Mouse (Mus musculus) midbrain, embryonic 15.5 days (tissue): ENCODE results near the gene Scyl1. TPM values are rescaled to one million over a fixed set of nuclear protein-coding genes. Genes with fewer than 3 reads are reported as not detected.
"Not testable (repeated sequence)": the region's sequence is repeated elsewhere in the genome, so short reads cannot be mapped to it uniquely, and the experiment has no call there.

Source experiments
- ATAC-seq: fragments of 200-750 bp; cut with Nextera tagmentation; replicated peaks from 2 replicates; pipeline ENCODE4 v1.8.0; 2017; ENCODE audit warnings: moderate TSS enrichment
- H3K27ac ChIP-seq: fragments of 300-500 bp; sonication (generic); 2 replicates; pipeline ENCODE4 v1.5.1; 2015; ENCODE audit warnings: mild to moderate bottlenecking, inconsistent platforms
- H3K27me3 ChIP-seq: fragments of 300-500 bp; sonication (generic); replicated peaks from 2 replicates; pipeline ENCODE4 v1.6.1; 2015; ENCODE audit warnings: inconsistent platforms
- H3K36me3 ChIP-seq: fragments of 300-500 bp; sonication (generic); replicated peaks from 2 replicates; pipeline ENCODE4 v1.6.1; 2015; ENCODE audit warnings: inconsistent platforms
- H3K4me1 ChIP-seq: fragments of 300-500 bp; sonication (generic); 2 replicates; pipeline ENCODE4 v1.6.1; 2015; ENCODE audit warnings: inconsistent platforms
- H3K4me2 ChIP-seq: fragments of 300-500 bp; sonication (generic); 2 replicates; pipeline ENCODE4 v1.6.1; 2015; ENCODE audit warnings: inconsistent platforms, mild to moderate bottlenecking, moderate library complexity
- H3K4me3 ChIP-seq: fragments of 300-500 bp; sonication (generic); 2 replicates; pipeline ENCODE4 v1.5.1; 2015; ENCODE audit warnings: mild to moderate bottlenecking, inconsistent platforms
- H3K9ac ChIP-seq: fragments of 300-500 bp; sonication (generic); 2 replicates; pipeline ENCODE4 v1.6.1; 2015; ENCODE audit warnings: mild to moderate bottlenecking, inconsistent platforms
- H3K9me3 ChIP-seq: fragments of 300-500 bp; sonication (generic); 2 replicates; pipeline ENCODE4 v1.6.1; 2016; ENCODE audit warnings: inconsistent platforms
- WGBS: fragments of 180-500 bp; shearing (Covaris S2); methylation state at CpG from one replicate; pipeline ENCODE4 v1.1.7; 2015; ENCODE audit warnings: mixed read lengths; 5-methylcytosine and 5-hydroxymethylcytosine counted together
- polyA plus RNA-seq: library from polyadenylated mRNA; unstranded; fragments of >200 nt; fragmentation: Nextera tagmentation; extraction: Ambion mirVana; gene quantifications from 2 replicates; pipeline ENCODE4 v1.2.1, GENCODE M21; 2015

The Scyl1 gene
- 87.6 and 94.7 TPM in 2 replicates for polyA plus RNA-seq

GRCm38 (mm10) chr19:5770925-5771860 is at the start of gene Scyl1:
Gene Scyl1 (minus strand): TSS chr19:5771419.
- Histone ChIP-seq H3K4me3 (peak within 1 kb of the TSS; percentile 70), H3K9ac (peak within 1 kb of the TSS; percentile 82), H3K4me1 (peaks cover 18% of the 10 kb centered on the region), H3K27ac (peak within 1 kb of the TSS; percentile 86), H3K9me3 (no peaks in the 10 kb centered on the region), H3K27me3 (no peaks in the 10 kb centered on the region), H3K36me3 (peaks cover 10% of the 10 kb centered on the region; the same call in 1 of the 2 replicates), H3K4me2 (peak within 1 kb of the TSS; percentile 84)
- peak; percentile 97 for ATAC-seq
- WGBS = under 1% methylated on average over 64 of the region's 64 CpGs

GRCm38 (mm10) chr19:5819549-5819948 is 48.3 kb upstream of the Scyl1 start:
- Histone ChIP-seq H3K27me3 (no peaks in the 10 kb centered on the region), H3K27ac (no peak overlapping the region), H3K4me2 (no peak overlapping the region), H3K4me1 (peaks cover 28% of the 10 kb centered on the region), H3K9me3 (no peaks in the 10 kb centered on the region), H3K9ac (no peak overlapping the region), H3K36me3 (no peaks in the 10 kb centered on the region), H3K4me3 (no peak overlapping the region)
- WGBS = 49% methylated on average over 12 of the region's 12 CpGs
- ATAC-seq = no peak

GRCm38 (mm10) chr19:5818590-5818977 is 47.4 kb upstream of the Scyl1 start:
- no peak; the same call in 1 of the 2 replicates for ATAC-seq
- no peaks in the 10 kb centered on the region for H3K27me3 ChIP-seq
- H3K4me1 ChIP-seq = peaks cover 28% of the 10 kb centered on the region
- H3K4me3 ChIP-seq = no peak overlapping the region
- 83% methylated on average over 6 of the region's 6 CpGs for WGBS
- no peak overlapping the region for H3K9ac ChIP-seq
- no peak overlapping the region for H3K27ac ChIP-seq
- no peaks in the 10 kb centered on the region for H3K9me3 ChIP-seq
- no peaks in the 10 kb centered on the region for H3K36me3 ChIP-seq
- no peak overlapping the region for H3K4me2 ChIP-seq

GRCm38 (mm10) chr19:5817703-5818589 is 46.7 kb upstream of the Scyl1 start:
- peak; percentile 77 for ATAC-seq
- Histone ChIP-seq H3K36me3 (no peaks in the 10 kb centered on the region), H3K9me3 (no peaks in the 10 kb centered on the region), H3K27ac (peak overlapping the region; percentile 79), H3K4me2 (peak overlapping the region; percentile 47), H3K4me1 (peaks cover 22% of the 10 kb centered on the region), H3K4me3 (peak overlapping the region; percentile 17; the same call in 1 of the 2 replicates), H3K9ac (peak overlapping the region; percentile 32), H3K27me3 (no peaks in the 10 kb centered on the region)
- WGBS = 23% methylated on average over 21 of the region's 21 CpGs

GRCm38 (mm10) chr19:5815928-5816327 is 44.7 kb upstream of the Scyl1 start:
- 74% methylated on average over 4 of the region's 4 CpGs for WGBS
- Histone ChIP-seq H3K4me1 (peaks cover 32% of the 10 kb centered on the region), H3K9ac (no peak overlapping the region), H3K9me3 (no peaks in the 10 kb centered on the region), H3K36me3 (no peaks in the 10 kb centered on the region), H3K4me3 (no peak overlapping the region), H3K27ac (no peak overlapping the region), H3K27me3 (no peaks in the 10 kb centered on the region), H3K4me2 (no peak overlapping the region)
- ATAC-seq = no peak

- Histone ChIP-seq H3K9me3 (no peaks in the 10 kb centered on the region), H3K27me3 (no peaks in the 10 kb centered on the region)
These were observed 43.8 kb upstream of the Scyl1 start for GRCm38 (mm10) chr19:5815010-5815409.

GRCm38 (mm10) chr19:5814048-5814447 is 42.8 kb upstream of the Scyl1 start:
- H3K27me3 ChIP-seq, H3K27ac ChIP-seq, H3K4me3 ChIP-seq, H3K4me2 ChIP-seq, H3K9me3 ChIP-seq, H3K9ac ChIP-seq, ATAC-seq, H3K36me3 ChIP-seq: not testable (repeated sequence)
- WGBS = 29% methylated on average over 1 of the region's 1 CpGs
- peaks cover 46% of the 10 kb centered on the region for H3K4me1 ChIP-seq

More at GRCm38 (mm10) chr19:5815010-5815409, 43.8 kb upstream of the Scyl1 start:
- H3K4me3 ChIP-seq = no peak overlapping the region
- no peak for ATAC-seq
- H3K27ac ChIP-seq = 0 out of 2 replicates have a peak overlapping the region, but pooled peaks have one; percentile 25
- H3K4me2 ChIP-seq = no peak overlapping the region
- no peak overlapping the region for H3K9ac ChIP-seq
- H3K4me1 ChIP-seq = peaks cover 41% of the 10 kb centered on the region
- WGBS = 92% methylated on average over 7 of the region's 7 CpGs
- H3K36me3 ChIP-seq = no peaks in the 10 kb centered on the region

- Histone ChIP-seq H3K4me1 (peaks cover 46% of the 10 kb centered on the region), H3K36me3 (no peaks in the 10 kb centered on the region), H3K4me2 (no peak overlapping the region), H3K9ac (no peak overlapping the region), H3K27me3 (no peaks in the 10 kb centered on the region), H3K27ac (peak overlapping the region; percentile 92), H3K9me3 (no peaks in the 10 kb centered on the region), H3K4me3 (no peak overlapping the region)
- no peak for ATAC-seq
- WGBS = 93% methylated on average over 3 of the region's 3 CpGs
These were observed 42.3 kb upstream of the Scyl1 start for GRCm38 (mm10) chr19:5813567-5813966.

- H3K4me2 ChIP-seq = peak overlapping the region; percentile 33
- H3K4me3 ChIP-seq = no peak overlapping the region
- H3K27me3 ChIP-seq = no peaks in the 10 kb centered on the region
- no peak overlapping the region for H3K9ac ChIP-seq
- H3K9me3 ChIP-seq = no peaks in the 10 kb centered on the region
- peaks cover 36% of the 10 kb centered on the region for H3K4me1 ChIP-seq
- H3K27ac ChIP-seq = peak overlapping the region; percentile 92
- peak; percentile 96 for ATAC-seq
- WGBS = 39% methylated on average over 7 of the region's 7 CpGs
- no peaks in the 10 kb centered on the region for H3K36me3 ChIP-seq
These were observed 40.7 kb upstream of the Scyl1 start for GRCm38 (mm10) chr19:5811771-5812504.

GRCm38 (mm10) chr19:5810840-5811563 is 39.8 kb upstream of the Scyl1 start:
- Histone ChIP-seq H3K27me3 (no peaks in the 10 kb centered on the region), H3K4me1 (peaks cover 45% of the 10 kb centered on the region), H3K9me3 (no peaks in the 10 kb centered on the region), H3K36me3 (no peaks in the 10 kb centered on the region), H3K27ac (peak overlapping the region; percentile 92), H3K4me2 (no peak overlapping the region), H3K4me3 (no peak overlapping the region), H3K9ac (no peak overlapping the region)
- WGBS = 79% methylated on average over 9 of the region's 9 CpGs
- ATAC-seq = peak; percentile 8; the same call in 1 of the 2 replicates
